Mouse (Mus musculus): ENCODE results near the gene Orai3. TPM values are rescaled to one million over a fixed set of nuclear protein-coding genes. Genes with fewer than 3 reads are reported as not detected.

Gene Orai3
- polyA plus RNA-seq, 1 experiment from 2014 or later = 19.8 TPM

DNA sequence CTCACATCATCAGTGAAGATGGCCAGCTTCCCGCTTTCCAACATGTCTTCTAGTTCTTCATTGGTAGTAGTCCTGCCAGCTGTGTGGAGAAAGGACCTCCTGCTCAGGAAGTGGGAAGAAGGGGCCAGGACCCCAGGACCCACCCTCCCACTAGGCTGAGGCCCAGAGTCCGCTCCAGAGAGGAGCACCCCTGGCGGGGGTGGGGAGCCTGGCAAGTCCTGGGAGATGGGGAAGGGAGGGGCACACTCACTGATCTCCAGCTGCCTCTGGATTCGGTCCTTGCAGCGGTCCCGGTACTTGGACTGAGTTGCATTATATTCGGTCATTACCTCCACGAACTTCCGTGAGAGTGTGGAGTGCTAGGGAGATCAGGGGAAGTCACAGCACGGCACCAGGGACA lies 41.0 kb downstream of the Orai3 start:
- DNase-seq (ENCODE audit: low spot score) = no peak
- Histone ChIP-seq H3K27ac (no peak overlapping the region), H3K9me3 (no peaks in the 10 kb centered on the region), H3K4me1 (peaks cover 9% of the 10 kb centered on the region), H3K36me3 (0 out of 2 replicates have a peak, but pooled peaks cover 7% of the 10 kb centered on the region), H3K27me3 (ENCODE audit: insufficient read depth, poor library complexity, severe bottlenecking) (0 out of 2 replicates have a peak, but pooled peaks cover 4% of the 10 kb centered on the region), H3K4me3 (no peak overlapping the region)
- WGBS = 68% methylated on average over 10 of the region's 10 CpGs

DNA sequence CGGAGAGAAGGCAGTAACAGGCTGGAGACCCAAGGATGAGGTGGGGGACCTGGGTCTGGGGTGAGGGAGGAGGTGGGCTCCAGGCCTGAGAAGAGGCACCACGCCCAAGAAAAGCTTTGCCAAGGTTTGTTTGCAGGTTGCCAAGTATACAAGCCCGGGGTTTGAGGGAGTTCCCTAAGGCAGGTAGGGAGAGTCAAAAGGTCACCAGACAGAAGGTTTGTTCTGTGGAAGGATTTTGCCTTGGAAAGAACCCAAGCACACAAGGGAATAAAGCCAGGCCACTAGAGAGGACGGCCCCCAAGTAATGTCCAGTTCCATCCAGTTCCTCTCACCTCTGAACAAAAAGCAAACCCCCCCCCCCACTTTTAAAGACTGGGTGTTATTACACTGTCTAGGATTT lies 41.6 kb downstream of the Orai3 start:
- H3K4me1 ChIP-seq = peaks cover 15% of the 10 kb centered on the region
- no peaks in the 10 kb centered on the region for H3K9me3 ChIP-seq
- WGBS = 69% methylated on average over 4 of the region's 4 CpGs
- 0 out of 2 replicates have a peak, but pooled peaks cover 7% of the 10 kb centered on the region for H3K36me3 ChIP-seq
- DNase-seq (ENCODE audit: low spot score) = no peak
- H3K4me3 ChIP-seq = no peak overlapping the region
- H3K27ac ChIP-seq = no peak overlapping the region
- 0 out of 2 replicates have a peak, but pooled peaks cover 4% of the 10 kb centered on the region for H3K27me3 ChIP-seq (ENCODE audit: insufficient read depth, poor library complexity, severe bottlenecking)

DNA sequence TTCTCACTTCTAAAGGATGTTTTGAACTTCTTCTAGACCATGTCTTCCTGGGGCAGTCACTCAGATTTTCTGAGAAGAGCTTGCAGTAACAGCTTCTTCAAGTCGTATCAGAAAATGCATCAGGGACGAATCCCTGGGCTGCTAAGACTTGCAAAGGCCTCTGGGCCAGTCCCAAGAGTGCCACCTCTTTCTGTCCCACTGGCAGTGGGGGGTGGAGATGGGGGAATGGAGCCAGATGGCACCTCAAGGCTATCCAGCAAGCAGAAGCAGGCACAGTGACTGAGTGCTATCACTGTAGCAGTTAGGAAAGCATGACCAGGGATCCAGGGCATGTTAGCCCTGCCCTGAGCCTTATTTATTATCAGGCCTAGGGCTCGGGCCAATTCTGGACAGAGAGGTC lies 42.7 kb downstream of the Orai3 start:
- no peak for DNase-seq (ENCODE audit: low spot score)
- H3K36me3 ChIP-seq = 0 out of 2 replicates have a peak, but pooled peaks cover 7% of the 10 kb centered on the region
- no peak overlapping the region for H3K4me3 ChIP-seq
- 77% methylated on average over 3 of the region's 3 CpGs for WGBS
- peaks cover 15% of the 10 kb centered on the region for H3K4me1 ChIP-seq
- H3K9me3 ChIP-seq = no peaks in the 10 kb centered on the region
- 0 out of 2 replicates have a peak, but pooled peaks cover 4% of the 10 kb centered on the region for H3K27me3 ChIP-seq (ENCODE audit: insufficient read depth, poor library complexity, severe bottlenecking)
- H3K27ac ChIP-seq = no peak overlapping the region

DNA sequence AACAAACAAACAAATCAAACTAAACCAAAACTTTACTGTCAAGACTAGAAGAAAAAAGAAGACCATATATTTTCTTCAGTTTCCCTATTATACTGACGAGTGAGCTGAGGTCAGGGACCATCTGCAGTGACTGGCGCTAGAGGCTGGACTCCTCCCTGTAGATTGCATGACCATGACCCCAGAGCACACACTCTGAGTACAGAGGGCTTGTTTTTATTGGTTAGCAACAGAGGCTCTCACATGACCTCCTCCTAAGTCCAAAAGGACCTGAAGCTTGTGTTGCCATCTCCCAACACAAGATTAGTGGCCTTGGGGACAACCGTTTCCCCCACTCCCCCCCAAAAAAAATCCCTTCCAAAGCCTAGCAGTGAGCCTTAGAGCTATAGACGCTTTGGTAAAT lies 44.2 kb downstream of the Orai3 start:
- Histone ChIP-seq H3K4me3 (no peak overlapping the region), H3K36me3 (0 out of 2 replicates have a peak, but pooled peaks cover 7% of the 10 kb centered on the region), H3K27ac (no peak overlapping the region; the same call in 1 of the 2 replicates)

DNA sequence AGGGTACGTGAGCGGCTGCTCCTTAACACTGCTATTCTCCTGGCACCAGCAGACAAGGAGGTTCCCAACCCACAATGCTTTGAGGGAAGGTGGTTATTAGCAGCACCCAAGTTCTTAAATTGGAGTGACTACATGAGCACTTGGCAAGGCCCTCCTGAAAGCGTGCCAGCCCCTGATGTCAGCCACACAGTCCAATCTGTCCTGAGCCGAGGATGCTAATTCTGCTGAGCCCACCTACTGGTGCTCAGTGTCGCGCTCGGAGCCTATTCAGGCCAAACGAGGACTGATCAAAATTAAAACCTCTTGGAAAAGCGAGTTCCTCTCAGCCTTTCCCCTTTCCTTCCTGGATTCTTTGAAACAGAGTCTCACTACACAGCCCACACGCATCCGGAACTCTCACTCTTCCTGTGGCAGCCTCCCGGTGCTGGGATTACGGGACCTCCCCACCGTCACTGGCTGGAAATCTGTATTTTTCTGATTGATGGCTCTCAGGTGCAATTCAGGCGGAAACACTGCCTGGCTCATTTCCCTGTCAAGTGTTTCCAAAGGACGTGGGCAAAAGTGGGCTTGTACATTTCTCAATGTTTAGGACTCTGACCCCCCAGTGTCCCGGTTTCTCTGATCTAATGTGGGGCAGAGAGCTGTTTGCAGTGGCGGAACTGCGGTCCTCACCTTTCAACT lies 44.8 kb downstream of the Orai3 start:
- DNase-seq (ENCODE audit: low spot score) = no peak
- Histone ChIP-seq H3K4me1 (peaks cover 18% of the 10 kb centered on the region), H3K27ac (peak overlapping the region; percentile 2; the same call in 1 of the 2 replicates), H3K4me3 (no peak overlapping the region), H3K9me3 (no peaks in the 10 kb centered on the region), H3K27me3 (ENCODE audit: insufficient read depth, poor library complexity, severe bottlenecking) (0 out of 2 replicates have a peak, but pooled peaks cover 4% of the 10 kb centered on the region), H3K36me3 (0 out of 2 replicates have a peak, but pooled peaks cover 7% of the 10 kb centered on the region)
- WGBS = 79% methylated on average over 19 of the region's 19 CpGs

More for the DNA sequence above, 44.2 kb downstream of the Orai3 start:
- 72% methylated on average over 4 of the region's 4 CpGs for WGBS
- Histone ChIP-seq H3K9me3 (no peaks in the 10 kb centered on the region), H3K27me3 (ENCODE audit: insufficient read depth, poor library complexity, severe bottlenecking) (0 out of 2 replicates have a peak, but pooled peaks cover 4% of the 10 kb centered on the region), H3K4me1 (peaks cover 15% of the 10 kb centered on the region)
- DNase-seq (ENCODE audit: low spot score) = no peak

DNA sequence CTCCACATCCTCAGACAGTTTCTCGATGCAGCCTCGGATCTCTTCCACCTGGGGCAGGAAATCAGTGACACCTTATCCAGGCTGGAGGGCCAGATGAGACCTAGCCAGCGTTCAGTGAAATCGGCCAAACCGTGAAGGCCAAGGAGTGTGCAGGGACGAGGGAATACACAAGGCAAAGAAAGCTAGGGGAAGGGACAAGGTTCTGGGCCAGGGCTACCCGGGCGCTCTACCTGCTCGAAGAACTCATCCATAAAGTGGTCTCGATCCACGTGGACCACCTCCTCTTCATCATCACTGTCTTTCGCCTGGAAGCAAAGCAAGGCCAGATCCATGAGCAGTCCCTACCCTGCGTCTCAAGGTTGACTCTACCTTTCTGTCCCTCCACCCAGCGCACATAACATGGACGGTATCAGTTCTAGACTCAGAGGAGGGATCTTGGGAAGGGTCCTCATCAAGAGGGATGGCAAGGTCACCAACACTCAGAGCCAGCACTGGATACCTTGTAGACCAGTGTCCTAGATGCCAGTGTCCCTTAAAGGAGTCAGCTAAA lies 45.6 kb downstream of the Orai3 start:
- Histone ChIP-seq H3K9me3 (no peaks in the 10 kb centered on the region), H3K4me3 (no peak overlapping the region), H3K27ac (no peak overlapping the region), H3K4me1 (peaks cover 20% of the 10 kb centered on the region), H3K36me3 (0 out of 2 replicates have a peak, but pooled peaks cover 7% of the 10 kb centered on the region), H3K27me3 (ENCODE audit: insufficient read depth, poor library complexity, severe bottlenecking) (0 out of 2 replicates have a peak, but pooled peaks cover 4% of the 10 kb centered on the region)
- 84% methylated on average over 15 of the region's 15 CpGs for WGBS
- DNase-seq (ENCODE audit: low spot score) = no peak

DNA sequence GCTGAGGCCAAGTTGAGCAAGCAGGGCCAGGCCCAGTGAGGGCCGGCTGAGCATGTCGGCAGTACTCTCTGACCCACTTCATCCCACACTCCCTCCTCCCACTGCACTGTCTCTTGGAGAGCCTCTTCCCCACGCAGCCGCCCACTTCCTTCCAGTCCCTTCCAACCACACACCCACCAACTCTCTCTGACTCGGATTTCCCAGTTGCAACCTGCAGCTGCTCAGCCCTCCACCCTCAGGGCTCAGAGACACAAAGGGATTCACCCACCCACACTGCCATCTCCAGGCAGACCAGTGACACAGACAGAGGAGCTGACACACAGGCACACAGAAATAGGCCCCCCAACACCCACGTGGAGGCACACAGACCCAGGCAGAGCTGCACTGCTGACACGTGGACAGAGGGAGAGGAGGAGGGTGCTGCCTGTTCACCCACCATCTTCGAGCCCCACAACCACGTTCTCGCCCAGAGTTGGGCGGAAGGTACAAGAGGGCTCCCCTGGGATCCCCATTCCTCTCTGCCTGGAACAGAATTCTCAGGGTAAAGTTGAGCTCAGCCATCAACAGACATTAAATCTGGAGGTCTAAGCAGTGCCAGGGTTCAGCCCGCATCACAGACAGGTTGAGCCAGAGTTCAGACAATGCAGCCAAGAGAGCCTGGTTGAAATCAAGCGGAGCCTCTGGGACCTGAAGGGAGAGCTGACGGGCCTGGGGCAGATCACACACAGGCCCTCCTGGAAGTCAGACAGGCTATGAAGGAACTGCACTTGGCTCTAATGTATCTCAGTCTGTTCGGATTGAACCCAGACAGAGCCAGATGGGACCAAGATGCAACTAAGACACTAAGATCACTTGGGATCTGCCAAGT lies 46.6 kb downstream of the Orai3 start:
- H3K27me3 ChIP-seq (ENCODE audit: insufficient read depth, poor library complexity, severe bottlenecking) = no peaks in the 10 kb centered on the region
- no peak overlapping the region for H3K4me3 ChIP-seq
- H3K9me3 ChIP-seq = no peaks in the 10 kb centered on the region
- no peak for DNase-seq (ENCODE audit: low spot score)
- H3K27ac ChIP-seq = 0 out of 2 replicates have a peak overlapping the region, but pooled peaks have one; percentile 42
- 0 out of 2 replicates have a peak, but pooled peaks cover 3% of the 10 kb centered on the region for H3K36me3 ChIP-seq
- H3K4me1 ChIP-seq = peaks cover 20% of the 10 kb centered on the region
- 62% methylated on average over 15 of the region's 15 CpGs for WGBS

DNA sequence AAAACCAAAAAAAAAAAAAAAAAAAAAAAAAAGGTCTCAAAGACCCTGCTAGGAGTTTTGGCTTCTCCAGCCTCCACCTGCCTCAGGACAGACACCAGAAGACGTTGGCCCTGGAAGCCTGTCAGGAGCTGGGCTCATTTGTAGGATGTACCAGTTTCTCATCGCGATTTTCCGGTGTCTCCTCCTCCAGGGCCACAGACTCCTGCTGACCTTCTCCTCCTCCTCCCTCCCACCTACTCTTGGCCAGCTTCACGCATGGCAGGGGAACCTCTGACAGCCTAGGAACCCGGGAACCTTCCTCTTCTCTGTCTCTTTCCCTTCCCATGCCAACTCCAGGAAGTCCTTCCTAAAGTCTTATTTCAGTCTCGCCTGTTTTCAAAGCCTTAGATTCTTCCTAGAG lies 47.4 kb downstream of the Orai3 start:
- WGBS = 61% methylated on average over 7 of the region's 7 CpGs
- Histone ChIP-seq H3K27ac (no peak overlapping the region), H3K27me3 (ENCODE audit: insufficient read depth, poor library complexity, severe bottlenecking) (no peaks in the 10 kb centered on the region), H3K4me3 (no peak overlapping the region), H3K4me1 (peaks cover 21% of the 10 kb centered on the region), H3K36me3 (0 out of 2 replicates have a peak, but pooled peaks cover 3% of the 10 kb centered on the region), H3K9me3 (no peaks in the 10 kb centered on the region)
- no peak for DNase-seq (ENCODE audit: low spot score)

DNA sequence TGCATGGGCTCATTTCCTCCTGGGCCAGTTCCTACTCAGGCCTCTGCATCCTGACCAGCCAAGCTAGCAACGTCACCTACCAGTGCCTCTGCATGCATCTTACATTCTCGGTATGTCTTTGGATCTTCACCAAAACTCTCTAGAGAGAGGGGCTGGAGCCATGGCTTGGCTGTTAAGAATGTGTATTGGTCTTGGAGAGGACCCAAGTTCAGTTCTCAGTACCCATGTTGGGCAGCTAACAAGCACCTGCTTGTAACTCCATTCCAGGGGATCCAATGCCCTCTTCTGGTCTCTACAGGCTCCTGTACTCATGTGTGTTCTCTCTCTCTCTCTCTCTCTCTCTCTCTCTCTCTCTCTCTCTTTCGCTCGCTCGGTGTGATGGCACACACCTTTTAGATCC lies 48.2 kb downstream of the Orai3 start:
- Histone ChIP-seq H3K9me3 (no peaks in the 10 kb centered on the region), H3K27me3 (ENCODE audit: insufficient read depth, poor library complexity, severe bottlenecking) (no peaks in the 10 kb centered on the region), H3K27ac (no peak overlapping the region), H3K4me1 (peaks cover 21% of the 10 kb centered on the region), H3K36me3 (0 out of 2 replicates have a peak, but pooled peaks cover 3% of the 10 kb centered on the region), H3K4me3 (no peak overlapping the region)
- no peak for DNase-seq (ENCODE audit: low spot score)
- 85% methylated on average over 5 of the region's 5 CpGs for whole genome bisulfite sequencing

DNA sequence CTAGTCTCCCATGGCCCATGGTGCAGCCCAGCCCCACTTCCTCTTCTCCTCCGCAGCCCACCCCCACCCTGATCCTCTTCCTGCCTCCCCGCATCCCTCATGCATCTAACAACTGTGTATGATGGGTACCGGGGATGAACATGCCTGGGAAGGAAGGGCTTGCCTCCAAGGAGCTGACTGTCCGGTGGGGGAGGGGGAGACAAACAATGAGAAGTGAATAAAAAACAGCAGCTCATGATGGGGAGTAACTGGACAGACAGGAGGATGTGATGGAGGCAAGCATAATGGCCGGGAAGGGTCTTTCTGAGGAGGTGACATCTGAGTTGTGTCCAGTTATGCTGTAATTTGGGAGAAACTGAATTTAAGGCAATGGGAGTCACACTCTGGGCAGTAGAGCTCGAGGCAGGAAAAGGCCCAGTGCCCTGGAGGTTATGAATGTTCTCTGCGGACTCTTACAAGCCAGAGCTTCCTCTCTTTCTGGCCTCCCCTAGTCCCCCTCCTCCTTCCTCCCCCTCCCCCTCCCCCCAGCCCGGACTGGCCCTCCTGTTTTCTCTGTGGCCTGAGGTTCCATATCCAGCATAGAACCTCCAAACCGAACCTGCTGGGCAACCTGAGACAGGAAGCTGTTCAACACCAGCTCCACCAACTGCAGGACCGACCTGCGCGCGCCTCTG lies 51.4 kb downstream of the Orai3 start:
- Histone ChIP-seq H3K9me3 (no peaks in the 10 kb centered on the region), H3K4me3 (no peak overlapping the region), H3K4me1 (peaks cover 33% of the 10 kb centered on the region), H3K27me3 (ENCODE audit: insufficient read depth, poor library complexity, severe bottlenecking) (no peaks in the 10 kb centered on the region; the same call in 1 of the 2 replicates), H3K36me3 (no peaks in the 10 kb centered on the region), H3K27ac (0 out of 2 replicates have a peak overlapping the region, but pooled peaks have one; percentile 13)
- no peak for DNase-seq (ENCODE audit: low spot score)
- 55% methylated on average over 13 of the region's 13 CpGs for WGBS

DNA sequence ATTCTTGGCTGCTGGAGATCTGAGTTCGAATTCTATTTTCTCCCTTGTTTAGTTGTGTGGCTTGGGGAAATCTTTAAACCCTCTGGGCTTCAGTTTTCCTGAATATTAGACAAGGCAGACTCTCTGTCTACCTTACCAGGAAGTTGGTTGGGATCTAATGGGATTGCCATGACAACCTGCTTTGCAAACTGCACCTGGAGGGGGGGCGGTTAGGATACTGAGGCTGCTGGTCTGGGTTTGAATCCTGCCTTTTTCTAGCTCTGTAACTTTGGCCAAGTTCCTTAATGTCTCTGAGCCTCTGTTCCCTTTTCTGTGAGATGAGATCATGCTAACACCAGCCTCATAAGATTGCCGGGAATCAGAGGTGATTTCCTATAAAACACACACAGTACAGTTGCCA lies 52.9 kb downstream of the Orai3 start:
- no peak overlapping the region for H3K27ac ChIP-seq
- no peaks in the 10 kb centered on the region for H3K9me3 ChIP-seq
- peaks cover 29% of the 10 kb centered on the region for H3K4me1 ChIP-seq
- H3K36me3 ChIP-seq = no peaks in the 10 kb centered on the region
- 88% methylated on average over 3 of the region's 3 CpGs for WGBS
- H3K4me3 ChIP-seq = no peak overlapping the region
- no peak for DNase-seq (ENCODE audit: low spot score)
- no peaks in the 10 kb centered on the region; the same call in 1 of the 2 replicates for H3K27me3 ChIP-seq (ENCODE audit: insufficient read depth, poor library complexity, severe bottlenecking)

All from heart, embryonic 10.5 days (tissue).